Mouse (Mus musculus): ENCODE data around the gene Uchl4. TPM values are rescaled to one million over a fixed set of nuclear protein-coding genes. Genes with fewer than 3 reads are reported as not detected.

Gene Uchl4
- polyA plus RNA-seq, 1 experiment = 0.11 TPM

GRCm38 (mm10) chr9:64202866-64203265 is 32.1 kb upstream of the Uchl4 start:
- no peak overlapping the region for H3K4me3 ChIP-seq (replicated peaks; ENCODE audit: insufficient read depth, low read depth, low read length)
- H3K4me1 ChIP-seq (ENCODE audit: control insufficient read depth, insufficient read depth, low read length) = no peaks in the 10 kb centered on the region
- DNase-seq = no peak
- no peaks in the 10 kb centered on the region for H3K27me3 ChIP-seq (ENCODE audit: control insufficient read depth, insufficient read depth, low read length)
- TF ChIP-seq CTCF (IDR thresholded peaks at IDR 0.05; ENCODE audit: borderline replicate concordance, insufficient read depth, low read depth, low read length) (no peak), POLR2A (IDR thresholded peaks at IDR 0.05; ENCODE audit: borderline replicate concordance, insufficient read depth, low read length) (no peak)
- no peak overlapping the region for H3K27ac ChIP-seq (ENCODE audit: insufficient read depth, low read length)

GRCm38 (mm10) chr9:64207509-64208084 is 27.4 kb upstream of the Uchl4 start:
- TF ChIP-seq CTCF (IDR thresholded peaks at IDR 0.05; ENCODE audit: borderline replicate concordance, insufficient read depth, low read depth, low read length) (no peak), POLR2A (IDR thresholded peaks at IDR 0.05; ENCODE audit: borderline replicate concordance, insufficient read depth, low read length) (no peak)

DNA sequence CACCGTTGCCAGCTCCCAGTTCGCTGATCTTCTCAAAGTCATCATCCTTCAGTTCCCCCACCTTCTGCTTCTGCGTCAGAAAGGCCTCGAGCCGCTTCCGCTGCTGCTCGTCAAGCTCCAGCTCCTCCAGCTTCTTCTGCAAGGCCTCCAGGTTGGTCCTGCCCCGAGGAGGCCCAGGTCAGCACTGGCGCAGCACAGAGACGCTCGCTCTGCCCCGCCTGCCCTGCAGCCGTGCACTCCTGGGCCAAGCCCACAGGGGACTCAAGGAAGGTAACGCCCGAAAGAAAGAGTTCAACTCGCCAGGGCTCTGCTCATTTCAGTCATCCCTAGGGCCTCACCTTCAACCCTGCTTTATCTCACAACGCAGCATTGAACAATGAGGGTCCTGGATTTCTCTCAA is 20.5 kb upstream of the Uchl4 start:
- H3K27ac ChIP-seq (ENCODE audit: insufficient read depth, low read length) = no peak overlapping the region
- no peak for DNase-seq
- no peak overlapping the region for H3K4me3 ChIP-seq (replicated peaks; ENCODE audit: insufficient read depth, low read depth, low read length)
- WGBS = 88% methylated on average over 17 of the region's 17 CpGs
- no peak for TF ChIP-seq POLR2A (IDR thresholded peaks at IDR 0.05; ENCODE audit: borderline replicate concordance, insufficient read depth, low read length)
- TF ChIP-seq CTCF (IDR thresholded peaks at IDR 0.05; ENCODE audit: borderline replicate concordance, insufficient read depth, low read depth, low read length) = no peak
- no peaks in the 10 kb centered on the region for H3K4me1 ChIP-seq (ENCODE audit: control insufficient read depth, insufficient read depth, low read length)
- H3K27me3 ChIP-seq (ENCODE audit: control insufficient read depth, insufficient read depth, low read length) = no peaks in the 10 kb centered on the region

More at GRCm38 (mm10) chr9:64207509-64208084, 27.4 kb upstream of the Uchl4 start:
- Histone ChIP-seq H3K4me3 (replicated peaks; ENCODE audit: insufficient read depth, low read depth, low read length) (no peak overlapping the region), H3K4me1 (ENCODE audit: control insufficient read depth, insufficient read depth, low read length) (no peaks in the 10 kb centered on the region), H3K27me3 (ENCODE audit: control insufficient read depth, insufficient read depth, low read length) (no peaks in the 10 kb centered on the region), H3K27ac (ENCODE audit: insufficient read depth, low read length) (no peak overlapping the region)
- DNase-seq = no peak
- WGBS = 67% methylated on average over 3 of the region's 3 CpGs

- Histone ChIP-seq H3K4me3 (replicated peaks; ENCODE audit: insufficient read depth, low read depth, low read length) (no peak overlapping the region), H3K27me3 (ENCODE audit: control insufficient read depth, insufficient read depth, low read length) (no peaks in the 10 kb centered on the region), H3K27ac (ENCODE audit: insufficient read depth, low read length) (no peak overlapping the region), H3K4me1 (ENCODE audit: control insufficient read depth, insufficient read depth, low read length) (no peaks in the 10 kb centered on the region)
- no peak for TF ChIP-seq POLR2A (IDR thresholded peaks at IDR 0.05; ENCODE audit: borderline replicate concordance, insufficient read depth, low read length)
- TF ChIP-seq CTCF (IDR thresholded peaks at IDR 0.05; ENCODE audit: borderline replicate concordance, insufficient read depth, low read depth, low read length) = no peak
- WGBS = 32% methylated on average over 4 of the region's 4 CpGs
- DNase-seq = no peak
Measured at GRCm38 (mm10) chr9:64216090-64216489, 18.9 kb upstream of the Uchl4 start.

DNA sequence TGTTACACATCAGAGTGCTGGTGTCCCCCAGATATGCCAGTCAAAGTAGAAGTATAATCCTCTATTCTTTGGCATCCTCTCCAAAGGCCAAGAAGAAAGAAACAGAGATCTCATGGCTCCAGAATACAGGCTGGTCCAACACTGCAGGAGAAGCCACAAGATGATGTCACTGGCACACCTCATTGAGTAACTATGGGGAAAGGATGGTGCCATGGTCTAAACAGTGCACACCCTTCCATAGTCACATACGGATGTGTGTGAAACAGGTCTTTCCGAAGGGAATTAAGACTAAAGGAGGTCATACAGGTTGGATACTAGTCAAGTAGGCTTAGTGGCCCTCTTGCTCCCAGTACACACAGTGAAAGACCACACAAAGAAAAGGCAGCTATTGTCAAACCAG is 18.4 kb upstream of the Uchl4 start:
- no peak for DNase-seq
- H3K27ac ChIP-seq (ENCODE audit: insufficient read depth, low read length) = no peak overlapping the region
- TF ChIP-seq POLR2A (IDR thresholded peaks at IDR 0.05; ENCODE audit: borderline replicate concordance, insufficient read depth, low read length) = no peak
- TF ChIP-seq CTCF (IDR thresholded peaks at IDR 0.05; ENCODE audit: borderline replicate concordance, insufficient read depth, low read depth, low read length) = no peak
- WGBS = 93% methylated on average over 2 of the region's 2 CpGs
- no peak overlapping the region for H3K4me3 ChIP-seq (replicated peaks; ENCODE audit: insufficient read depth, low read depth, low read length)
- H3K4me1 ChIP-seq (ENCODE audit: control insufficient read depth, insufficient read depth, low read length) = no peaks in the 10 kb centered on the region
- no peaks in the 10 kb centered on the region for H3K27me3 ChIP-seq (ENCODE audit: control insufficient read depth, insufficient read depth, low read length)

- no peak for DNase-seq
- H3K4me1 ChIP-seq (ENCODE audit: control insufficient read depth, insufficient read depth, low read length) = no peaks in the 10 kb centered on the region
- TF ChIP-seq CTCF (IDR thresholded peaks at IDR 0.05; ENCODE audit: borderline replicate concordance, insufficient read depth, low read depth, low read length) (no peak), POLR2A (IDR thresholded peaks at IDR 0.05; ENCODE audit: borderline replicate concordance, insufficient read depth, low read length) (no peak)
- no peak overlapping the region for H3K27ac ChIP-seq (ENCODE audit: insufficient read depth, low read length)
- no peaks in the 10 kb centered on the region for H3K27me3 ChIP-seq (ENCODE audit: control insufficient read depth, insufficient read depth, low read length)
- no peak overlapping the region for H3K4me3 ChIP-seq (replicated peaks; ENCODE audit: insufficient read depth, low read depth, low read length)
Measured at GRCm38 (mm10) chr9:64217887-64218286, 17.1 kb upstream of the Uchl4 start.

- WGBS = 96% methylated on average over 1 of the region's 1 CpGs
- no peak for DNase-seq
- TF ChIP-seq CTCF (IDR thresholded peaks at IDR 0.05; ENCODE audit: borderline replicate concordance, insufficient read depth, low read depth, low read length) (no peak), POLR2A (IDR thresholded peaks at IDR 0.05; ENCODE audit: borderline replicate concordance, insufficient read depth, low read length) (no peak)
- no peak overlapping the region for H3K4me3 ChIP-seq (replicated peaks; ENCODE audit: insufficient read depth, low read depth, low read length)
- no peak overlapping the region for H3K27ac ChIP-seq (ENCODE audit: insufficient read depth, low read length)
- H3K27me3 ChIP-seq (ENCODE audit: control insufficient read depth, insufficient read depth, low read length) = no peaks in the 10 kb centered on the region
- H3K4me1 ChIP-seq (ENCODE audit: control insufficient read depth, insufficient read depth, low read length) = no peaks in the 10 kb centered on the region
Measured at GRCm38 (mm10) chr9:64219305-64219704, 15.7 kb upstream of the Uchl4 start.

DNA sequence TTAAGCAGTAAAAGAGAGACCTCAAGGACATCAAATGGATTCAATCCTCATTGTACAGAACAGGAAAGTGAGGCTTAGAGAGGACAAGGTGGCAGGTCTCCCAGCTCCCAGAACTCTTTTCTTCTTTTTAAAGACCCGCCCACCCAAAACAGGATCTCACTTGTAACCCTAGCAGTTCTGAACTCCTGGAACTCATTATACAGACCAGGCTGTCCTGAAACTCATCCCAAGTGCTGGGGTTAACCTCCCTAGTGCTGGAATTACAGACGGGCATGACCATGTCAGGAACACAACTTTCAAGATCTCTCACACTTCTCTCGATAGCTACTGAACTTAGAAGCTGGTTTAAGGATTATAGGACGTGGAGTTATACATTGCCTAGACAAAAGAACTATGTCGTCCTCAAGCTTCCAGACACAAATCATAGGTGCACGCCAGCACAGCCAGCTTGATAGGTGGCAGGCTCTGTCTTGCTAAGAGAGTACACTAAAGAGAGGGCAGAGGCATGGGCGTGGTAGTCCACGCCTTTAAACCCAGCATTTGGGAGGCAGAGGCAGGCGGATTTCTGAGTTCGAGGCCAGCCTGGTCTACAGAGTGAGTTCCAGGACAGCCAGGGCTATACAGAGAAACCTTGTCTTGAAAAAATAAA is 15.1 kb upstream of the Uchl4 start:
- DNase-seq = no peak
- Histone ChIP-seq H3K4me1 (ENCODE audit: control insufficient read depth, insufficient read depth, low read length) (no peaks in the 10 kb centered on the region), H3K27ac (ENCODE audit: insufficient read depth, low read length) (no peak overlapping the region), H3K4me3 (replicated peaks; ENCODE audit: insufficient read depth, low read depth, low read length) (no peak overlapping the region), H3K27me3 (ENCODE audit: control insufficient read depth, insufficient read depth, low read length) (no peaks in the 10 kb centered on the region)
- TF ChIP-seq CTCF (IDR thresholded peaks at IDR 0.05; ENCODE audit: borderline replicate concordance, insufficient read depth, low read depth, low read length) (no peak), POLR2A (IDR thresholded peaks at IDR 0.05; ENCODE audit: borderline replicate concordance, insufficient read depth, low read length) (no peak)
- WGBS = 92% methylated on average over 10 of the region's 10 CpGs
